Mouse (Mus musculus): Measurements from ENCODE around the gene Plppr1.

GRCm38 (mm10) chr4:49285340-49286196 is 226.5 kb downstream of the Plppr1 start:
- no peak for TF ChIP-seq CTCF (IDR thresholded peaks at IDR 0.05; ENCODE audit: borderline replicate concordance, extremely low read depth, insufficient read depth, insufficient read length)
- TF ChIP-seq POLR2A (IDR thresholded peaks at IDR 0.05; ENCODE audit: borderline replicate concordance, extremely low read depth, insufficient read depth, insufficient read length, poor library complexity, severe bottlenecking): no peak

Measured in brain, embryonic 14.5 days (tissue).